Mouse (Mus musculus) ES-E14 (cell line): Measurements from ENCODE around the gene Tlr4.

Source experiments
- CHD2 ChIP-seq: IDR thresholded peaks from 2 replicates; pipeline ENCODE4 v1.6.1; 2014; ENCODE audit warnings: mild to moderate bottlenecking, low read depth, low read length, inconsistent platforms
- HCFC1 ChIP-seq: IDR thresholded peaks from 2 replicates; pipeline ENCODE4 v1.6.1; 2012; ENCODE audit warnings: low read length, inconsistent platforms, borderline replicate concordance; ENCODE audit not compliant: insufficient read depth
- ZC3H11A ChIP-seq: IDR thresholded peaks from 2 replicates; pipeline ENCODE4 v1.6.1; 2012; ENCODE audit warnings: low read depth, mild to moderate bottlenecking, inconsistent platforms, low read length, borderline replicate concordance
- ZNF384 ChIP-seq: IDR thresholded peaks from 2 replicates; pipeline ENCODE4 v1.6.1; 2012; ENCODE audit warnings: low read depth, low read length, inconsistent platforms

- no peak for TF ChIP-seq HCFC1
- no peak for TF ChIP-seq ZNF384
- TF ChIP-seq CHD2, result no peak
- no peak for TF ChIP-seq ZC3H11A
Measured at GRCm38 (mm10) chr4:66938489-66939061, 111.2 kb downstream of the Tlr4 start.
